Mouse (Mus musculus) thymus, postnatal 4 days (tissue): ENCODE data around the gene Abhd17c.
"Not testable (repeated sequence)": the region's sequence is repeated elsewhere in the genome, so short reads cannot be mapped to it uniquely, and the experiment has no call there.

Experiments used
- DNase-seq: peaks from one replicate; pipeline ENCODE4 v3.0.0; 2021

Gene Abhd17c

GRCm38 (mm10) chr7:84152374-84152773, 681 bp upstream of the Abhd17c start:
- no peak for DNase-seq

DNA sequence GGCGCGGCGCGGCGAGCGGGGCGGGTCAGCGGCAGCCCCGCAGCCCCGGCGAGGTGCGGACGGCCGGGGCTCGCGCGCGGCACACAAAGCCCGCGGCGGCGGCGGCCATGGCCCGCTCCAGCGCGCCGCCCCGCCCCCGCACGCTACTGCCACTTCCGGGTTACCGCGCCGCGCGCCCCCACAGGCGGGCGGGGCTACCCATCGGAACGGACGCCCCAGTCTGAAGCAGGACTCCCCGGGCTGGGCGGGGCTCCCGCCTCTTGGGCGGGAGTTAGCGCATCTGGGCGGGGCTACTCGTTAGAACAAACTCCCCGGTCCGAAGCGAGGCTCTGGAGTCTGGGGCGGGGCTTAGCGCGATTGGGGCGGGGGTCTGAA, 254 bp upstream of the Abhd17c start:
- DNase-seq: peak; percentile 97

- DNase-seq: no peak
Observed at GRCm38 (mm10) chr7:84150361-84151000, 1.2 kb downstream of the Abhd17c start.

GRCm38 (mm10) chr7:84149821-84150220, 1.9 kb downstream of the Abhd17c start:
- DNase-seq: no peak

- DNase-seq: peak; percentile 60
Observed at GRCm38 (mm10) chr7:84148896-84149295, 2.8 kb downstream of the Abhd17c start.

DNA sequence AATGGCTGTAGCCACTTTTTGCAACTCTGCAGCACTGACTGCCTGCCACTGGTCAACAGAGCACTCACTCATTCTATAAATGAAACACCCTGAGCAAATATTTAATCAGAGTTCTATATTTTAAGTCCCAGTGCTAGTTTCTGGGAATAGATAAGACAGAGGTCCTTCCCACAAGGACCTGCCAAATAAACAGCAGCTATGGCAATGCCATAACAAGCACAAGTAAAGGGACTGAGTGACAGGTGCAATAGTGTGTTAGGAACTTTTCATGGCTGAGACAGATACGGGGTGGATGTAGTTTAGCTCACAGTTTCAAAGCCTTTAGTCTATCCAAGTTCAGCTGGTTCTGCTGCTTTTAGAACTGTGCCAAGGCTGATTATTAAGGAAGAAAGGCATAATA, 3.9 kb downstream of the Abhd17c start:
- DNase-seq: no peak

DNA sequence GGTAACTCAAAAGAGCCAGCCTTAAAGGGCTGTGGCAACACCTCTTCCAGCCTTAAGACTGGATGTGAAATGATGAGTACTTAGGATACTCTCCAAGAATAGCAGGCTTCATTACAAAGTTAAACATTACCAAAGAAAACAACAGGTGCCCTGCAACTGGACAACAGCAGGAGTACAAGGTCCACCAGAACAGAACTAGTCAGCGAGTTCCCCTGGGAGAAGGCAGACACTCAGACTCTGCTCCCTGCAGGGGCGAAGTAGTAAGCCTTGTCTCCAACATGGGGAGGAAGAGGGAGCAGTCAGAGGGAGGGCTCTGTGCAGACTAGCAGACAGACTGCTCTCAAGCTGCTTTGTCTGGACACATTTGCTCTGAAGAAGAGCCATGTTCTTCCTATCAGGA, 6.1 kb downstream of the Abhd17c start:
- DNase-seq: no peak

DNA sequence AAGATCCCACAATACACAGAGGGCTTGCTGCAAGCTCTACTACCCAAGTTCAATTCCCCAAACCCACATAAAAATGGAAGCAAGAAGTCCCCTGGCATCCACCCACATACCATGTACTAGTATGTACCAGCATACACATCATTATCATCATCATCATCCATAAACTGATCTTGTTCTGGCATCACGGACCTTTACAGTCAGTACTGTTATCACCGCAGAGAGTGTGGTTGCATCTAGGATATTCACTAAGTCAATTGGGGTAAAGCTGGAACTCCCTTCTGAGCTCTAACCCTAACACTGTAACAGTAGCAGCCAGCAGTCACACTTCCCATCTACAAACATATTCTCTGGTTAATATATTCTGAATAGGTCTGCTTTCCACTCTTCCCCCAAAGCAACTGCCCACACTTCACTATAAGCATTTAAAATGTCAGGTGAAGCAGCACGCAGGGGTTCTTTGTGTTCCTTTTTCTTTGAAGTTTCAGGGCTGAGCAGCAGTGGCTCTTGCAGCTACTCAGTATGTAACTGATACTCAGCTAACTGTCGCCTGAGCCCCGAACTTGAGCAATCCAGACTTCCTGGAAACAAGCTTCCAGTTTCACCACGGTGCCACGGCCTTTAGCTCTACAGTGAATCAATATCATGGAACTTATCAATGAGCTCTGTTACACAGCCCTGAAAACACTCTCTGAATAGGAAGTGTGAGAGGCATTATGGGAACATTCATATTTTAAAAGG, 8.8 kb downstream of the Abhd17c start:
- peak; percentile 48 for DNase-seq

DNA sequence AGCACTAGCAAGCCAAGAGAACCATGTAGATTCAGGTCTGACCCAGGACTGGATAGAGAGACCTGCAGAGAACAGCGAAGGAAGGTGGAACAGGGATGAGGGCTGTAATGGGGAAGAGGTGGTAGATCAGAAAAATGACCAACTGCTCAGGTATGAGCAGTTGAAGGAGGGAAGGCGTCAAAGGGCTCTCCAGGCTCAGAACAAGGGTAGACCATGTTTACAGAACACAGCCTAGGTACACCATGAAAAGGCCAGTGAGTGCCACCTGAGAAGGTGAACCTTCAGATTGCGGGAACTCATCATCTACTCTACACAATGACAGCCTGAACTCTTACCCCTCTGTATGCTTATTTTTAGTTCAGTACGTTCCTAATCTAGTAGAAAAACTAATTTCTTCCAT, 9.5 kb downstream of the Abhd17c start:
- DNase-seq: no peak

DNA sequence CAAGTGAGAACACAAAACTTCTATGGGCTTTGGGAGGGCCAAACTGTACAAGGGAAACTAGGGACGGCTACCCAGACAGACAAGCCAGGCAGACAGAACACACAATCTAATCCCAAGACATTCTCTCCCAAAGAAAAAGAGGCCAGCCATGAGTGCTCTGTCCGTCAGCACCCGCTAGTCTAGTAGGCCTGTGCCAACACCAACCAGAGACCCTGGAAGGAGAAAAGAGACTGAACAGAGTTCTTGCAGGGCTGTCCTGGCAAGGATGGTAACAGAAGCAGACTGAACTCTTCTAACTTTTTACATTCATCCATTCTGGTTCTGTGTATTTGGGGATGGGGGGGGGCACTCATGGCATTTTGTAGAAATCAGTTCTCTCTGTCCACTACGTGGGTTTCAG, 12.1 kb downstream of the Abhd17c start:
- no peak for DNase-seq

DNA sequence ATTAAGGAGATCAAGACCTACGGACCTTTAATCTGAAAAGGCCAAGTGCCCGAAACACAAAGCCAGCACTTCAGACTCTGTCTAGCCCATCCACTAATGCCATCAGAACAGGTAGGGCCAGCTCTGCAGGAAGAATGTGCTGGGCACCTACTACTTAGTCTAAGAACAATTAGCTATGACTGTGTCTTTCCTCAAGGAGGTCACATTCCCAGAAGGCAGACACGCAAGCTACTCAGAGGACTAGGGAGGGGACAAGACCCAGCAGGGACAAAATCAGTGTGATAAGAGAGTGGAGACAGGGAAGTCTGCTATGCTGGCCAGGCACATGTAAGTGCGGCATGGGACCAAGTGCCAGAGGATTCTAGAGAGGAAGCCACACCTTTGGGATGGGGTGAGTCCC, 13.0 kb downstream of the Abhd17c start:
- no peak for DNase-seq

DNA sequence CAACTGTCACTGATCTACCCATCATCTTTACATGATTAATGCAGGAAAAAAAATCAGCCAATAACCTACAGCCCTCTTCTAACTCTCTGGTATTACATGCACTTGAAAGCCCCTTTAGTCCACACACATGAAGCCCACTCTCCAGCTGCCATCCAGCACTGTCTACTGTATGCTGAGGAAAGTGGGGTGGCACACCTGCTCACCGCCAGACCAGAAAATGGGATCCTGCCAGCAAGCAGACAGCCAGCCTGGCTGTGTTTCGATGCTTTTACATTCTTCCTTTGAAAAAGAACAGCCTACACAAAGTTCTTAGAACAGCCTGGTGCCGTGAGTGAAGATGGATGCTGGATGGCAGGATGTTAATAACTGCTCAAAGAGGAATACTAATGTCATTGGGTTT, 13.9 kb downstream of the Abhd17c start:
- DNase-seq: peak; percentile 42

DNA sequence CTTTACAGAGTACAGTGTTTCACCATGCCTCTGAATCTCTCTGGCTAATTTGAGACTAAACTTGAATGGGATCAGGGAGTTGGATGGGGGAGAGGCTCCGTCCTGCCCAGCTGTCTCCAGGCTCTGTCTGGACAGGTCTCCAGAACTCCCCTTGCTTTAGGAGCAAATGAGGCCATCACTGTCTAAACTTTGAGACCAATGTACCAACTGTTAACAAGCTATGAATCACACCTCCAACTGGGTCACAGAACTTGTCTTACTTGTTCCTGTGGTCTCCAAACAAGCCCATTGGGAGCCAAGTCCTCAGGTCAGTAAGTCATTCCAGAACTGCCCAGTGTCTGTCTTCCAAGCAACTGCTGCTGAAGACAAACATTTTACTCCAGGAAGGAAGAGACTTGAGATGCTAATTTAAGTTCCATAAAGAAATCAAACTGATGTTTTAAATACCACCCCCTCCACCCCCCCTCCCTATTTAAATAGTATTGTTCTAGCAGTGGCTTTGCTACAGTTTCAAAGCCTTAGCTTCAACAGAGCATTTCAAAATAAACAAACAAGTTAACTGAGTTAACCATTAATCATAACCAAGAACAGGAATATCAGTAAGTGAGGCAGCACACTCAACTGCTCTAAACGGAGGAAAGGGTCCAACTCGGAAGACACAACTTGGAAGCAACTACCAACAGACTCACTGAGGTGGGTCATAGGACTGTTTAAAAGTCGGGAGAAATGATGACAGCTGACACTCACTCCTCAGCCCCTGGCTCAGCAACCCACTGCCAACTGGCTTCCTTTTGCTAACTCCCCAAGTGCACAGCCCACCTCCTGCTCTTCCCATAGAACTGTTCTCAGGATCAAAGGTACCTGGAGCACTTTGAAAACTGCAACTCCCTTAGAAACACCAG, 15.6 kb downstream of the Abhd17c start:
- no peak for DNase-seq

DNA sequence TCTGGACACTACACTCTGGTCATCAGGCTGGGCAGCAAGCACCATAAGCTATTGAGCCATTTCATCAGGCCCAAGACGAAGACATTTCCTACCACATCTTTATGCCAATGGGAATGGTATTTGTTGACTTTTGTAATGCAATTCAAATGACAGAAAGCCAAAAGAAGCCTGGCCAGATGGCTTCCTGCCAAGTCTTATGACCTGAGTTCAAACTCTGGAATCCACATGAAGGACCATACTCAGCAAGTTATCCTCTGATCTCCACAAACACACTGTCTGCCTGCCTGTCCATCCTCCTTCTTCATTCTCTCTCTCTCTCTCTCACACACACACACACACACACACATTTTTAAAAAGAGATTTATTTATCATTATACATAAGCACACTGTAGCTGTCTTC, 19.0 kb downstream of the Abhd17c start:
- DNase-seq: no peak

- DNase-seq: no peak
Observed at GRCm38 (mm10) chr7:84131736-84132135, 20.0 kb downstream of the Abhd17c start.

- no peak for DNase-seq
Observed at GRCm38 (mm10) chr7:84128661-84129060, 23.0 kb downstream of the Abhd17c start.

DNA sequence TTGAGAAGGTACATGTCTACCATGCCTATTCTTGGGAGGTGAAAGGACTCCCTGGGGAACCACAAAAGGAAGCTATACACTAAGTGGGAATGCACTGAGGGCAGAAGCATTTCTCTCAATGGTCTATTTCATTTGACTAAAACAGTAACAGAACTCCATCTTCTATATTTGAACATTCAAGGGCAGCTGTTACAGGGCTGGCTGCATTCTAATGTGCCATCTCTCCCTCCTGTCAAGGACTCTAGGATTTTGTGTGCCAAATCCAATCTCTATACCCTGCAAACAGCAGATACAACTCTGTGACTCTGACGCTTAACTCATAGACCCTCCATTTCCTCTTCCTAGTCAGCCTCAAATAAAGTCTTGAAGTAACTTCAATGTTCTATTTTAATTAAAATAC, 26.0 kb downstream of the Abhd17c start:
- no peak for DNase-seq

DNA sequence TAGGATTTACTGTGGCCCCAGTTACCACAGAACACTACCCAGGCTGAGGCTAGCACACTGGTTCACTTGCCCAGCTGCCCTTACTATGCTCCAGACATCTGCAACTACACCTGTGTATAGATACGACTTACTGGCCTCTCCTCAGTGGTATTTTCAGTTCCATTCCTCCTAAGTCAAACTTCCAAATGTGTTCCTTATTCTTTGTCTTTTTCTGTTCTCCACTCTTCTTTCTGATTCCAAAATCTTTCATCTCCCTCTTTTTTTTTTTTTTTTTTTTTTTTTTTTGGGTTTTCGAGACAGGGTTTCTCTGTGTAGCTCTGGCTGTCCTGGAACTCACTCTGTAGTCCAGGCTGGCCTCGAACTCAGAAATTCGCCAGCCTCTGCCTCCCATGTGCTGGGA, 28.0 kb downstream of the Abhd17c start:
- DNase-seq: not testable (repeated sequence)

DNA sequence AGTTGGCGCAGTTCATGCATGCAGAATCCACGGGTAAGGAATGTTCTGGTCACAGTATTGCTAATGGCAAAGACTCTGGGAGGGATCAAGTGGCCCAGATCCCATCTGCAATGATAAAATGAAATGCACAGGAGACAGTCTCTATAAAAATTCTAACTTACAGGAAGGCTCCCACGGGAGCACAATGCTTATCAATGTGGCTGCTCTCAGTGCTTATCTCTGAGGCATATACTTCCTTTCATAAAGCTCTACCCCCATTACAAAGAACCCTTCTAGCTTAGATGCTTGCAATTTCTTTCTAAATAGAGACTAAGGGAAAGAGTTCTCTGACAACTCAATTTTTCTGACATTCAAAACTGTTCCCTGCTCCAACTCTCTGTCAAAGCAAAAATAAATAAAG, 29.9 kb downstream of the Abhd17c start:
- DNase-seq: no peak

- peak; percentile 56 for DNase-seq
Observed at GRCm38 (mm10) chr7:84120142-84120760, 31.4 kb downstream of the Abhd17c start.

DNA sequence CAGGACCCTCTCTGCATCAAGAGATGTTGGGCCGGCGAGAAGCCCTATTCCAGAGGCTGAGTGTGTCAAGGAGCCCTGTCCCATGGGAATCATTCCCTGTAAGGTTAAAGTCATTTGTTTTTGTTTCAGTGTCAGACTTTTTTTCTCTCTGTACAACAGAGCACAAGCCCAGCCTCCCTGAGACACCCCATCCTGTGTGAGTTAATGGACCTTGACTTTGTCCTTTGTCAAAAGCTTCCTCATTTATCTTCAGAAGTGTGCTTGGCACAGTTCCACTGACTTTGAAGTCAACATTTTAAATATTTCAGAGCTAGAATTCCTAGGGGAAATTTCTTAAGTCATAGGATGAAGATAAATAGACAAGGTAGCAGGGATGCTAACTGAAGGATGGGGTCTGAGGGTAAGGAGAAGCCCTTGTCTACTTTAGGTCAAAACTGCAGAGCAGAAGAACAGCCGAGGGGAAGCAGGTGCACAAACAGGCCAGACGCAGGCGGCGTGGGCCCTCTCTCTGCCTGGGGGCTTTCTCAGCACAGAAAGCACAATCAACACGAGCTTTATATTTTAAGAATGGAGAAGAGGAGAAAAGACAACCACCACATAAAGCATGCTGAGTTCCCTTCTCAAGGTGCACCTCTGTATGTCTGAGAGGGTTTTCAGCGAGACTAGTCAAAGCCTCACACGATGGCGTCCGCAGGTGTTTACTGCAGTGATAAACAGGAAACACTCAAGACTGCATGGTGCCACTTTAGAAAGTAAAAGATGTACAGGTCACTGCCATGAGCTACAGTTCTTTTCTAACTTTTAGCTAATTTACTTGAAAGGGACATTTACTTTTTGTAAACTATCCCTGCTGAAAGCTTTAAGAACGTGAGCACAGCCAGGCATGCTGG, 32.2 kb downstream of the Abhd17c start:
- peak; percentile 71 for DNase-seq

- no peak for DNase-seq
Observed at GRCm38 (mm10) chr7:84117543-84118122, 34.1 kb downstream of the Abhd17c start.
